Mouse (Mus musculus) hematopoietic multipotent progenitor cell, adult 10-12 weeks (in vitro differentiated cells): ENCODE measurements around the gene Tbc1d14. TPM values are rescaled to one million over a fixed set of nuclear protein-coding genes. Genes with fewer than 3 reads are reported as not detected.

ENCODE experiments used
- polyA plus RNA-seq: library from polyadenylated mRNA; stranded (reverse); fragments of >175 nt; gene quantifications from 2 replicates; pipeline ENCODE4 v1.2.3, GENCODE M21; 2012; ENCODE audit warnings: low replicate concordance

Gene Tbc1d14
- 44.2 and 46.9 TPM in 2 replicates for polyA plus RNA-seq

DNA sequence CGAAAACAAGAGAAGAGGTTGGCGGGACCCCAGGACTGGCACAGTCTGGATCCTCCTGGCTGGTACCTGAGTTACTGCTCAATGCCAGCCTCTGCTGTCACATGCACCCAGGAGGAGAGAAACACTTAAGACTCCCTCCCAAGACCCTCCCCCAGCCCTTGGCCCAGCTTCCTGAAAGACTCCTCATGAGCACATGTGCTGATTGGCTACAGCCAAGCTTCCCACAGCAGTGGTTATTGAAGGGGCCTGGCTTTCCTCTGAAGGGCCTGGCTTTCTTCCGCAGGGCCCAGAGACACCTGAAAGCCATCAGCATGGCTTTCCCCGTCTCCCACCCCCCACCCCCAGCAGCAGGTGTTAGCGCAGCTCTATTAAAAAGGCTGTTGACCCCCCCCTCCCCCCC lies at the start of gene Tbc1d14:
Gene Tbc1d14, minus strand, starts transcription at position 101 of the 400 bp plus-strand sequence.

DNA sequence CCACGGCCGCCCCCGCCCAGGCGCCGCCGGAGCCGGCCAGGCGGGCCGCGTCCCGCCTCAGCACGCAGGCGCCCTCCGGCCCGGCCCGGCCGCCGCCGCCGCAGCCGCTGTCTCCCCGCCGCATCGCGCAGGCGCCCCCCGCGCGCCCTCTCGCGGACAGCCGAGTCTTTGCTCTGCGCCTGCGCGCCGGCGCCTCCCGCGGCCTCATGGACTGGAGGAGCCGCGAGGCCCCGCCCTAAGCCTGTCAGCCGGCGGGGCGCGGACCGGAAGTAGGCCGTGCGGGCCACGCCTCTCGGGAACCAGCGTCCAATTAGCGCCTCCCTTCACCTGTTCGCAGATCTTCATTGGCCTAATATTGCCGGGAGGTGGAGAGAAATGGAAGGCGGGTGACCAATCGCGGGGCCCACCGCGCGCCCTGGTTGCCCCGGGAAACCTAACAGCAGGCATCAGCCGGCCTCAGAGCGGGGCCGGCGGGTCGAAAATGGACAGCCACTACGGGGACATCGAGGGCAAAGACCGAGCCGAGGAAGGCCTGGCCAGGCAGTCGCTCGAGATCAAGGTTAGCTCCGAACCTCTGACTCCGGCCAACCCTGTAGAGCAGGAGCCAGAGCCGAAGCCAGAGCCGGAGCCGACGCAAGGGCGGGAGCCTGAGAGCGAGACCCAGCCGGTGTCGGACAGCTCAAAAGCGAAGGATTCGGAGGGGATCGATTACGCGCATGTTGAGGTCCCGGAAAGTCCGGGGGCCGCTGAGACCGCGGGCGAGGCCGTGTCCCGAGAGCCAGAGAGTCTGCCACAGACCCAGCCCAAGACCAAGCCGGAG lies 108.7 kb downstream of the Tbc1d14 start, which contains the start of the genes Tada2b and Ccdc96:
Gene Tada2b, minus strand, starts transcription at position 115 of the 820 bp plus-strand sequence.
Gene Ccdc96, plus strand, starts transcription at position 418 of the 820 bp plus-strand sequence.

DNA sequence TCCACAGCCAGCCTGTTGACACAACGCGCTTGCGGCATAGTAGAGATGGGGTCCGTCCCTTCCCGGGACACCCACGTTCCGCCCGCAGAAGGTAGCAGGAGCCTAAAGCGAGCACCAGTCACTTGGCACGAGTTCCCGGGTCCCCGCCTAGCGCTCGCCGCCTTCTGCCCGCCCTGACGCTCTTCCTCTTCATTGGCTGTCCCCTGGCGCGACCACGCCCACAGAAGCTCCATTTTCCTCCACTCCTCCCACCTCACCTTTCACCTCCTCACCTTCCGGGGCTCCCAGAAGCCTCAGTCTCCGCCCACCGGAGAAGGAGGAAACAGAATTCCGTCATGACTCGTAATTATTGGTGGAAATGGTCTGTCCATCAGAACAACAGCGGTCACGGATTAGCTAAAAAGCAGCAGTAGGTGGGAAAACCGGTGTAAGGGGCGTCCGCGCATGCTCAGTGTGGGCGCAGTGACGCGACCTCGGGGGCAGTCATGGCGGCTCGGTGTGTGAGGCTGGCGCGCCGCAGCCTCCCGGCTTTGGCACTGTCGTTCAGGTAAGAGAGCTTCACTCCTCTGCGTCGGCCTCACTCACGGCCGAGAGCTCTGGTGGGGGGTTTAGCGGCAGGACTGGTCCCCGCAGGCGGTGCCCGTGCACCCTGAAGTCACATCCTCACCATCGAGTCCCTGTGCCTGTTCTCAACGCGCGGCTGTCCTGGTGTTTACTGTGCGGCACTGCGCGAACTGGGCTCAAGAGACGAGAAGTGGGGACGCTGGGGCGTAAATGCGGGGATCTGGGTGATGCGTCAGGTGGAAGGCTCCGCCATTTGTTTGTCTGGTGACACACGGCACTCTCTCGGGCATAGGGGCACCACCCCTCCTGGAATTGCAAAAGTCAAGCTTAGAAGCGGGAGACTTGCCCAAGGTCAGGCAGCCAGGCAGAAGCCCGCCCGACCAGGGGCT lies 128.1 kb downstream of the Tbc1d14 start, which contains the start of gene Grpel1:
Gene Grpel1, plus strand, starts transcription at position 290 of the 953 bp plus-strand sequence.

Other genes with a start within 250 kb of the Tbc1d14 start
- gene Sorcs2, start 195.1 kb downstream of the Tbc1d14 start, polyA plus RNA-seq: 1.4 and 1.6 TPM in 2 replicates
- 3.4 and 8.9 TPM in 2 replicates for gene Grpel1, start 128.3 kb downstream of the Tbc1d14 start, polyA plus RNA-seq
- gene Tada2b, start 109.0 kb downstream of the Tbc1d14 start, polyA plus RNA-seq: 21.0 and 36.6 TPM in 2 replicates
- 0.04 and 0.10 TPM in 2 replicates for gene Ccdc96, start 108.7 kb downstream of the Tbc1d14 start, polyA plus RNA-seq
- gene D5Ertd579e, start 102.7 kb upstream of the Tbc1d14 start, polyA plus RNA-seq: 4.8 and 6.3 TPM in 2 replicates
- 17.7 and 39.4 TPM in 2 replicates for gene Bloc1s4, start 155.4 kb upstream of the Tbc1d14 start, polyA plus RNA-seq
- gene Mrfap1, start 203.5 kb upstream of the Tbc1d14 start, polyA plus RNA-seq: 59.2 and 94.7 TPM in 2 replicates
- 85.1 and 163 TPM in 2 replicates for gene Man2b2, start 237.4 kb upstream of the Tbc1d14 start, polyA plus RNA-seq